Mouse (Mus musculus) midbrain, embryonic 13.5 days (tissue): ENCODE measurements around the gene Intu. TPM values are rescaled to one million over a fixed set of nuclear protein-coding genes. Genes with fewer than 3 reads are reported as not detected.

ENCODE experiments used
- ATAC-seq: fragments of 200-750 bp; cut with Nextera tagmentation; 2 replicates; pipeline ENCODE4 v1.8.0; 2017; ENCODE audit warnings: mild to moderate bottlenecking, moderate TSS enrichment, moderate library complexity
- H3K27ac ChIP-seq: fragments of 300-500 bp; sonication (generic); 2 replicates; pipeline ENCODE4 v1.5.1; 2015; ENCODE audit warnings: inconsistent platforms, mild to moderate bottlenecking, moderate library complexity
- H3K27me3 ChIP-seq: fragments of 300-500 bp; sonication (generic); 2 replicates; pipeline ENCODE4 v1.6.1; 2015; ENCODE audit warnings: mild to moderate bottlenecking, inconsistent platforms
- H3K36me3 ChIP-seq: fragments of 300-500 bp; sonication (generic); 2 replicates; pipeline ENCODE4 v1.6.1; 2015; ENCODE audit warnings: mild to moderate bottlenecking, inconsistent platforms
- H3K4me1 ChIP-seq: fragments of 300-500 bp; sonication (generic); replicated peaks from 2 replicates; pipeline ENCODE4 v1.6.1; 2015; ENCODE audit warnings: inconsistent platforms
- H3K4me2 ChIP-seq: fragments of 300-500 bp; sonication (generic); replicated peaks from 2 replicates; pipeline ENCODE4 v1.6.1; 2015; ENCODE audit warnings: moderate library complexity, mild to moderate bottlenecking, inconsistent platforms
- H3K4me3 ChIP-seq: fragments of 300-500 bp; sonication (generic); replicated peaks from 2 replicates; pipeline ENCODE4 v1.5.1; 2015; ENCODE audit warnings: mild to moderate bottlenecking, inconsistent platforms
- H3K9ac ChIP-seq: fragments of 300-500 bp; sonication (generic); replicated peaks from 2 replicates; pipeline ENCODE4 v1.6.1; 2015; ENCODE audit warnings: mild to moderate bottlenecking, inconsistent platforms
- H3K9me3 ChIP-seq: fragments of 300-500 bp; sonication (generic); 2 replicates; pipeline ENCODE4 v1.6.1; 2016; ENCODE audit warnings: mild to moderate bottlenecking, inconsistent platforms
- WGBS: fragments of 180-500 bp; shearing (Covaris S2); methylation state at CpG from one replicate; pipeline ENCODE4 v1.1.7; 2015; 5-methylcytosine and 5-hydroxymethylcytosine counted together
- polyA plus RNA-seq: library from polyadenylated mRNA; unstranded; fragments of >200 nt; fragmentation: Nextera tagmentation; extraction: Ambion mirVana; gene quantifications from 2 replicates; pipeline ENCODE4 v1.2.1, GENCODE M21; 2015

The Intu gene
- polyA plus RNA-seq, result 3.2 and 4.2 TPM in 2 replicates

GRCm38 (mm10) chr3:40531286-40532141 is at the start of gene Intu:
Gene Intu (plus strand): TSS chr3:40531286.
- ATAC-seq, result peak; percentile 90
- H3K4me2 ChIP-seq, result peak within 1 kb of the TSS; percentile 100

GRCm38 (mm10) chr3:40483221-40483654 is 47.8 kb upstream of the Intu start:
- Histone ChIP-seq H3K4me2 (no peak overlapping the region), H3K27ac (no peak overlapping the region), H3K4me1 (no peaks in the 10 kb centered on the region), H3K9ac (no peak overlapping the region), H3K36me3 (no peaks in the 10 kb centered on the region), H3K9me3 (no peaks in the 10 kb centered on the region), H3K27me3 (no peaks in the 10 kb centered on the region), H3K4me3 (no peak overlapping the region)
- no peak for ATAC-seq
- 79% methylated on average over 10 of the region's 10 CpGs for WGBS

More at GRCm38 (mm10) chr3:40531286-40532141, at the start of gene Intu:
- Histone ChIP-seq H3K4me3 (peak within 1 kb of the TSS; percentile 63), H3K9ac (peak within 1 kb of the TSS; percentile 73), H3K36me3 (no peaks in the 10 kb centered on the region), H3K27me3 (peaks cover 50% of the 10 kb centered on the region), H3K9me3 (no peaks in the 10 kb centered on the region), H3K27ac (no peak within 1 kb of the TSS), H3K4me1 (peaks cover 28% of the 10 kb centered on the region)
- under 1% methylated on average over 54 of the region's 54 CpGs for WGBS

- H3K4me2 ChIP-seq, result no peak overlapping the region
- 88% methylated on average over 4 of the region's 4 CpGs for WGBS
- no peak overlapping the region for H3K9ac ChIP-seq
- H3K4me1 ChIP-seq, result no peaks in the 10 kb centered on the region
- 0 out of 2 replicates have a peak, but pooled peaks cover 4% of the 10 kb centered on the region for H3K9me3 ChIP-seq
- H3K27me3 ChIP-seq, result no peaks in the 10 kb centered on the region
- no peak overlapping the region for H3K27ac ChIP-seq
- H3K4me3 ChIP-seq, result no peak overlapping the region
- no peak for ATAC-seq
- no peaks in the 10 kb centered on the region for H3K36me3 ChIP-seq
Observed at GRCm38 (mm10) chr3:40487381-40487780, 43.7 kb upstream of the Intu start.

GRCm38 (mm10) chr3:40491742-40492141 is 39.3 kb upstream of the Intu start:
- 94% methylated on average over 3 of the region's 3 CpGs for WGBS
- Histone ChIP-seq H3K36me3 (no peaks in the 10 kb centered on the region), H3K27ac (no peak overlapping the region), H3K4me3 (no peak overlapping the region), H3K4me1 (no peaks in the 10 kb centered on the region), H3K9ac (no peak overlapping the region), H3K27me3 (no peaks in the 10 kb centered on the region), H3K9me3 (0 out of 2 replicates have a peak, but pooled peaks cover 8% of the 10 kb centered on the region), H3K4me2 (no peak overlapping the region)
- ATAC-seq, result no peak

- WGBS, result 88% methylated on average over 3 of the region's 3 CpGs
- no peaks in the 10 kb centered on the region for H3K4me1 ChIP-seq
- H3K4me3 ChIP-seq, result no peak overlapping the region
- H3K27me3 ChIP-seq, result no peaks in the 10 kb centered on the region
- 0 out of 2 replicates have a peak, but pooled peaks cover 4% of the 10 kb centered on the region for H3K9me3 ChIP-seq
- no peak overlapping the region for H3K27ac ChIP-seq
- no peaks in the 10 kb centered on the region for H3K36me3 ChIP-seq
- no peak overlapping the region for H3K9ac ChIP-seq
- no peak for ATAC-seq
- H3K4me2 ChIP-seq, result no peak overlapping the region
Observed at GRCm38 (mm10) chr3:40498898-40499297, 32.2 kb upstream of the Intu start.

- ATAC-seq, result no peak
- no peaks in the 10 kb centered on the region for H3K4me1 ChIP-seq
- no peak overlapping the region for H3K27ac ChIP-seq
- H3K9me3 ChIP-seq, result no peaks in the 10 kb centered on the region
- no peaks in the 10 kb centered on the region for H3K36me3 ChIP-seq
- H3K27me3 ChIP-seq, result no peaks in the 10 kb centered on the region
- H3K4me2 ChIP-seq, result no peak overlapping the region
- WGBS, result 92% methylated on average over 8 of the region's 8 CpGs
- no peak overlapping the region for H3K4me3 ChIP-seq
- H3K9ac ChIP-seq, result no peak overlapping the region
Observed at GRCm38 (mm10) chr3:40500157-40500808, 30.8 kb upstream of the Intu start.

- Histone ChIP-seq H3K9ac (no peak overlapping the region), H3K36me3 (no peaks in the 10 kb centered on the region), H3K4me1 (no peaks in the 10 kb centered on the region), H3K9me3 (no peaks in the 10 kb centered on the region), H3K27me3 (no peaks in the 10 kb centered on the region), H3K4me3 (no peak overlapping the region), H3K4me2 (no peak overlapping the region), H3K27ac (no peak overlapping the region)
- ATAC-seq, result no peak
- 89% methylated on average over 5 of the region's 5 CpGs for whole genome bisulfite sequencing
Observed at GRCm38 (mm10) chr3:40504377-40504776, 26.7 kb upstream of the Intu start.

- Histone ChIP-seq H3K27ac (no peak overlapping the region), H3K9me3 (no peaks in the 10 kb centered on the region), H3K9ac (no peak overlapping the region), H3K4me2 (no peak overlapping the region), H3K4me1 (no peaks in the 10 kb centered on the region), H3K36me3 (no peaks in the 10 kb centered on the region), H3K27me3 (no peaks in the 10 kb centered on the region), H3K4me3 (no peak overlapping the region)
- WGBS, result 96% methylated on average over 14 of the region's 14 CpGs
- ATAC-seq, result no peak
Observed at GRCm38 (mm10) chr3:40505451-40506014, 25.6 kb upstream of the Intu start.

GRCm38 (mm10) chr3:40508927-40509576 is 22.0 kb upstream of the Intu start:
- H3K4me2 ChIP-seq, result no peak overlapping the region
- no peaks in the 10 kb centered on the region for H3K9me3 ChIP-seq
- no peak for ATAC-seq
- 70% methylated on average over 6 of the region's 6 CpGs for whole genome bisulfite sequencing
- no peaks in the 10 kb centered on the region for H3K4me1 ChIP-seq
- no peaks in the 10 kb centered on the region for H3K27me3 ChIP-seq
- H3K36me3 ChIP-seq, result no peaks in the 10 kb centered on the region
- H3K4me3 ChIP-seq, result no peak overlapping the region
- no peak overlapping the region for H3K9ac ChIP-seq
- H3K27ac ChIP-seq, result no peak overlapping the region

- no peak overlapping the region for H3K4me3 ChIP-seq
- no peaks in the 10 kb centered on the region for H3K9me3 ChIP-seq
- no peaks in the 10 kb centered on the region for H3K27me3 ChIP-seq
- no peaks in the 10 kb centered on the region for H3K36me3 ChIP-seq
- 77% methylated on average over 6 of the region's 6 CpGs for WGBS
- no peak overlapping the region for H3K9ac ChIP-seq
- no peak overlapping the region for H3K27ac ChIP-seq
- no peak overlapping the region for H3K4me2 ChIP-seq
- ATAC-seq, result no peak
- no peaks in the 10 kb centered on the region for H3K4me1 ChIP-seq
Observed at GRCm38 (mm10) chr3:40510567-40510966, 20.5 kb upstream of the Intu start.

- Histone ChIP-seq H3K4me2 (no peak overlapping the region), H3K36me3 (no peaks in the 10 kb centered on the region), H3K4me3 (no peak overlapping the region), H3K9me3 (no peaks in the 10 kb centered on the region), H3K27me3 (no peaks in the 10 kb centered on the region), H3K27ac (no peak overlapping the region), H3K4me1 (no peaks in the 10 kb centered on the region), H3K9ac (no peak overlapping the region)
- 84% methylated on average over 13 of the region's 13 CpGs for WGBS
- ATAC-seq, result no peak
Observed at GRCm38 (mm10) chr3:40512936-40513829, 17.9 kb upstream of the Intu start.
